Comparison of ENCODE assay signal across 8 mouse cellular contexts in the genomic region with DNA sequence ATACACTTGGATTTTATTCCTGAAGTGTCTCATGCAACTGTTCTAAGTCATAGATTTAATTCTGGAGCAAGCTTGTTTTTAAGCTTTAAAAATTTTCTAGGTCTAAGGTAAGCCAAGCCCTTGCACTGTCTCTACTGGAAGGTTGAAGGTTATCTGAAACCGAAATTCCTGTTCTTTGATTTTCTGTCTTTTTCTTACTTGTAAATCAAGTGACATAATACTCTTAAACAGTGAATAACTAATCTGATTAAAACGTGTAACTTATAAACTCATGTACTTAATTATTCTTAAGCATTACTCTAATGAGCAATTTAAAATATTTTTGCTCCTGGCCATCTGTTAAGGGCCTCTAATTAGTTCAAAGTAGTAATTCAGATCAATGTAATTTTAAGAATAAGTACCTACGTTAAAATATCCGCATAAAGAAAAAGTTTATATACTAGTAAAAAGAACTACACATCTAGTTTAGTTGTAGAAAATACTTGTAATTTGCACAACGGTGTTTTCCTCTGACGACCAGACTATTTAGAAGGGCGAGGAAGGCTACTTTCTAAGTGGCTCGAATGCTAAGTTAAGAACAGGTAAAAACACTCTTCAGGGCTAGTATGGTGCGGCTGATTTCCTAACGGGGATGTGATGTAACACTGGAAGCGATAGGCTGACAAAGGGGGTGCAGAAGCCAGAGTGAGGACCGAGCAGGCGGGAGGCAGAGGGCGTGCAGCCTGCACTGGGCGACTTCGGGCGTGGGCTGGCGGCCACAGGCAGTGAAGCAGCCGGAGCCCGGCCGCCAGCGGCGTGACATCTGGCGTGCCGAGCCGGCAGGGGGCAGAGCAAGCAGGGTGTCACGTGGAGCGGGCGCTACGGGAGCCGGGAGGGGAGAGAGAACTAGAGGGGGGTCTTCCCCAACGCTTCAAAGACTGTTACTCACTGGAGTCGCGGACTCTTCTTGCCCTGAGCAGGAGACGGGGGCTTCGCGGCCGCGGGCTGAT. TPM values are rescaled to one million over a fixed set of nuclear protein-coding genes. Genes with fewer than 3 reads are reported as not detected.
DNase-seq lines count a peak whose midpoint lies in the region; ATAC-seq and TF ChIP-seq lines count a peak whose summit lies in the region.

No protein-coding gene starts in this region.

- H3K27ac ChIP-seq in heart, embryonic 12.5 days (ENCODE audit: poor library complexity, severe bottlenecking), result peak overlapping the region; percentile 100
- H3K27ac ChIP-seq in kidney, postnatal 0 days, result peak overlapping the region; percentile 100
- peak overlapping the region; percentile 99 for H3K27ac ChIP-seq in liver, embryonic 11.5 days (ENCODE audit: low read depth, low read length)
- H3K27ac ChIP-seq in stomach, embryonic 14.5 days (ENCODE audit: low read length), result peak overlapping the region; percentile 99

- H3K4me1 ChIP-seq in heart, embryonic 12.5 days (replicated peaks), result peaks cover 3% of the 10 kb centered on the region
- 0 out of 2 replicates have a peak, but pooled peaks cover 2% of the 10 kb centered on the region for H3K4me1 ChIP-seq in kidney, postnatal 0 days (replicated peaks; ENCODE audit: insufficient read depth, low read length)
- peaks cover 6% of the 10 kb centered on the region; the same call in 1 of the 2 replicates for H3K4me1 ChIP-seq in liver, embryonic 11.5 days (replicated peaks; ENCODE audit: control insufficient read depth, insufficient read depth, low read length)
- H3K4me1 ChIP-seq in stomach, embryonic 14.5 days (ENCODE audit: control insufficient read depth, insufficient read depth, low read length), result no peaks in the 10 kb centered on the region

- H3K4me2 ChIP-seq in heart, embryonic 12.5 days, result peak overlapping the region; percentile 66
- peak overlapping the region; percentile 57 for H3K4me2 ChIP-seq in kidney, postnatal 0 days (ENCODE audit: low read length)
- peak overlapping the region; percentile 77 for H3K4me2 ChIP-seq in liver, embryonic 11.5 days
- H3K4me2 ChIP-seq in stomach, embryonic 14.5 days (replicated peaks; ENCODE audit: low read depth, low read length), result peak overlapping the region; percentile 61

- H3K4me3 ChIP-seq in heart, embryonic 12.5 days, result peak overlapping the region; percentile 99
- peak overlapping the region; percentile 99 for H3K4me3 ChIP-seq in kidney, postnatal 0 days (replicated peaks; ENCODE audit: low read depth, low read length)
- peak overlapping the region; percentile 92 for H3K4me3 ChIP-seq in liver, embryonic 11.5 days (ENCODE audit: low read depth, low read length)
- H3K4me3 ChIP-seq in stomach, embryonic 14.5 days (ENCODE audit: low read depth, low read length), result peak overlapping the region; percentile 78

- H3K36me3 ChIP-seq in heart, embryonic 12.5 days, result no peaks in the 10 kb centered on the region
- no peaks in the 10 kb centered on the region for H3K36me3 ChIP-seq in kidney, postnatal 0 days (ENCODE audit: insufficient read depth, low read length)
- H3K36me3 ChIP-seq in liver, embryonic 11.5 days (ENCODE audit: control insufficient read depth, insufficient read depth, low read length), result no peaks in the 10 kb centered on the region
- no peaks in the 10 kb centered on the region for H3K36me3 ChIP-seq in stomach, embryonic 14.5 days (ENCODE audit: control insufficient read depth, insufficient read depth, low read length)

- ATAC-seq in erythroblast, adult 5-6 weeks (replicated peaks; ENCODE audit: low FRiP score, poor library complexity, severe bottlenecking), result peak; percentile 76
- ATAC-seq in heart, embryonic 12.5 days (ENCODE audit: insufficient number of reproducible peaks, low FRiP score), result peak; percentile 81
- peak; percentile 70 for ATAC-seq in kidney, postnatal 0 days (replicated peaks; ENCODE audit: low FRiP score, low read depth)
- ATAC-seq in liver, embryonic 11.5 days (replicated peaks; ENCODE audit: low FRiP score), result peak; percentile 73
- peak; percentile 68 for ATAC-seq in stomach, embryonic 14.5 days (ENCODE audit: insufficient number of reproducible peaks, insufficient read depth, low FRiP score, low read depth)

- peak; percentile 96 for DNase-seq in B cell, adult 2 months
- DNase-seq in brain, adult 2 months (ENCODE audit: low read depth, low spot score), result peak; percentile 94
- peak; percentile 95 for DNase-seq in kidney, postnatal 0 days (ENCODE audit: low spot score)
- peak; percentile 90 for DNase-seq in liver, embryonic 11.5 days (ENCODE audit: low spot score)
- DNase-seq in naive thymus-derived CD4-positive, alpha-beta T cell, adult 2 months (ENCODE audit: low read depth), result peak; percentile 91

- TF ChIP-seq CTCF in kidney, postnatal 0 days (IDR thresholded peaks at IDR 0.05; ENCODE audit: low read depth), result peak; percentile 81

- no peaks in the 10 kb centered on the region for H3K9me3 ChIP-seq in heart, embryonic 12.5 days (replicated peaks)
- H3K9me3 ChIP-seq in kidney, postnatal 0 days (replicated peaks; ENCODE audit: low read length), result no peaks in the 10 kb centered on the region
- H3K9me3 ChIP-seq in liver, embryonic 11.5 days (ENCODE audit: control insufficient read depth, low read length), result no peaks in the 10 kb centered on the region
- no peaks in the 10 kb centered on the region for H3K9me3 ChIP-seq in stomach, embryonic 14.5 days (ENCODE audit: control insufficient read depth, low read depth, low read length)

- under 1% methylated on average over 36 of the region's 39 CpGs for WGBS in heart, embryonic 12.5 days
- WGBS in kidney, postnatal 0 days, result under 1% methylated on average over 39 of the region's 39 CpGs
- under 1% methylated on average over 34 of the region's 39 CpGs for WGBS in liver, embryonic 11.5 days
- WGBS in stomach, embryonic 14.5 days, result under 1% methylated on average over 39 of the region's 39 CpGs

- no peaks in the 10 kb centered on the region for H3K27me3 ChIP-seq in heart, embryonic 12.5 days (replicated peaks)
- H3K27me3 ChIP-seq in kidney, postnatal 0 days (ENCODE audit: insufficient read depth, low read length), result no peaks in the 10 kb centered on the region
- H3K27me3 ChIP-seq in liver, embryonic 11.5 days (replicated peaks; ENCODE audit: control insufficient read depth, insufficient read depth, low read length), result no peaks in the 10 kb centered on the region
- no peaks in the 10 kb centered on the region for H3K27me3 ChIP-seq in stomach, embryonic 14.5 days (ENCODE audit: control insufficient read depth, insufficient read depth, low read length)

- H3K9ac ChIP-seq in heart, embryonic 12.5 days, result peak overlapping the region; percentile 100
- H3K9ac ChIP-seq in kidney, postnatal 0 days (ENCODE audit: low read depth, low read length), result peak overlapping the region; percentile 100
- peak overlapping the region; percentile 99 for H3K9ac ChIP-seq in liver, embryonic 11.5 days (ENCODE audit: low read depth, low read length)
- H3K9ac ChIP-seq in stomach, embryonic 14.5 days (replicated peaks; ENCODE audit: low read depth, low read length), result peak overlapping the region; percentile 99

RNA-seq across cellular contexts. Expression of a gene that starts 1.6 kb away (rescaled TPM):
- 21.7 and 24.5 TPM in 2 replicates for total RNA-seq in erythroblast, adult 5-6 weeks (2015; ENCODE audit: low replicate concordance)
- total RNA-seq in erythroblast, adult 5-6 weeks (2017; ENCODE audit: low replicate concordance), result 34.2 and 51.3 TPM in 2 replicates
- 14.8 and 16.4 TPM in 2 replicates for polyA plus RNA-seq in heart, embryonic 12.5 days (2016; fragmentation: Nextera tagmentation; extraction: Ambion mirVana)
- polyA plus RNA-seq in kidney, postnatal 0 days (2015; fragmentation: Nextera tagmentation; extraction: Ambion mirVana), result 15.3 TPM in 2 replicates
- polyA plus RNA-seq in liver, embryonic 11.5 days (2014; fragmentation: Nextera tagmentation; extraction: Ambion mirVana), result 7.0 and 7.4 TPM in 2 replicates
- polyA plus RNA-seq in stomach, embryonic 14.5 days (2014; fragmentation: Nextera tagmentation; extraction: Ambion mirVana), result 10.4 and 12.0 TPM in 2 replicates

RNA-seq across cellular contexts. Expression of a gene that starts 1.6 kb away (rescaled TPM):
- 3.8 and 5.6 TPM in 2 replicates for total RNA-seq in erythroblast, adult 5-6 weeks (2015; ENCODE audit: low replicate concordance)
- 3.3 and 4.3 TPM in 2 replicates for total RNA-seq in erythroblast, adult 5-6 weeks (2017; ENCODE audit: low replicate concordance)
- polyA plus RNA-seq in heart, embryonic 12.5 days (2016; fragmentation: Nextera tagmentation; extraction: Ambion mirVana), result 0.54 and 0.75 TPM in 2 replicates
- 2.2 TPM in 2 replicates for polyA plus RNA-seq in kidney, postnatal 0 days (2015; fragmentation: Nextera tagmentation; extraction: Ambion mirVana)
- 1.5 and 2.1 TPM in 2 replicates for polyA plus RNA-seq in liver, embryonic 11.5 days (2014; fragmentation: Nextera tagmentation; extraction: Ambion mirVana)
- polyA plus RNA-seq in stomach, embryonic 14.5 days (2014; fragmentation: Nextera tagmentation; extraction: Ambion mirVana), result 1.7 and 2.3 TPM in 2 replicates

RNA-seq across cellular contexts. Expression of a gene that starts 28.9 kb away (rescaled TPM):
- 7.5 TPM in 1 of 2 replicates, not detected in the other for total RNA-seq in erythroblast, adult 5-6 weeks (2015; ENCODE audit: low replicate concordance)
- total RNA-seq in erythroblast, adult 5-6 weeks (2017; ENCODE audit: low replicate concordance), result not detected in 2 replicates
- 0.69 and 1.2 TPM in 2 replicates for polyA plus RNA-seq in heart, embryonic 12.5 days (2016; fragmentation: Nextera tagmentation; extraction: Ambion mirVana)
- polyA plus RNA-seq in kidney, postnatal 0 days (2015; fragmentation: Nextera tagmentation; extraction: Ambion mirVana), result 4.9 TPM in 2 replicates
- polyA plus RNA-seq in liver, embryonic 11.5 days (2014; fragmentation: Nextera tagmentation; extraction: Ambion mirVana), result 0.27 and 0.78 TPM in 2 replicates
- polyA plus RNA-seq in stomach, embryonic 14.5 days (2014; fragmentation: Nextera tagmentation; extraction: Ambion mirVana), result 1.1 TPM in 2 replicates

RNA-seq across cellular contexts. Expression of a gene that starts 52.1 kb away (rescaled TPM):
- total RNA-seq in erythroblast, adult 5-6 weeks (2015; ENCODE audit: low replicate concordance), result not detected in 2 replicates
- total RNA-seq in erythroblast, adult 5-6 weeks (2017; ENCODE audit: low replicate concordance), result not detected in 2 replicates
- polyA plus RNA-seq in heart, embryonic 12.5 days (2016; fragmentation: Nextera tagmentation; extraction: Ambion mirVana), result not detected in 2 replicates
- not detected in 2 replicates for polyA plus RNA-seq in kidney, postnatal 0 days (2015; fragmentation: Nextera tagmentation; extraction: Ambion mirVana)
- not detected in 2 replicates for polyA plus RNA-seq in liver, embryonic 11.5 days (2014; fragmentation: Nextera tagmentation; extraction: Ambion mirVana)
- not detected in 2 replicates for polyA plus RNA-seq in stomach, embryonic 14.5 days (2014; fragmentation: Nextera tagmentation; extraction: Ambion mirVana)

Comparison
In these comparisons a context has a peak if more than half of its experiments do, and no peak if none do; other contexts are left out.
1. Peak in every context shown above with its lines: DNase-seq, ATAC-seq, H3K4me3 ChIP-seq and H3K27ac ChIP-seq.